Mouse (Mus musculus): ENCODE measurements around the gene Sec14l2.

- TF ChIP-seq CTCF (IDR thresholded peaks at IDR 0.05; ENCODE audit: control insufficient read depth, insufficient read depth, low read length) (no peak), POLR2A (IDR thresholded peaks at IDR 0.05; ENCODE audit: borderline replicate concordance, control insufficient read depth, low read depth, low read length) (no peak)
Observed at GRCm38 (mm10) chr11:4166467-4167090, 43.4 kb upstream of the Sec14l2 start.
